Mouse (Mus musculus) gastrocnemius, postnatal 10 days (tissue): ENCODE measurements around the gene Ddx5. TPM values are rescaled to one million over a fixed set of nuclear protein-coding genes. Genes with fewer than 3 reads are reported as not detected.
"Not testable (repeated sequence)": the region's sequence is repeated elsewhere in the genome, so short reads cannot be mapped to it uniquely, and the experiment has no call there.

Source experiments
- DNase-seq: peaks from one replicate; pipeline ENCODE4 v3.0.0; 2021; ENCODE audit warnings: mixed read lengths
- total RNA-seq, 2 experiments: library from RNA; stranded (reverse); gene quantifications; 2 replicates each; pipeline ENCODE4 v1.2.3; 2021

Ddx5 gene
- total RNA-seq, 2 experiments from 2014 or later = 281 to 345 TPM

- no peak for DNase-seq
These were observed 26.7 kb downstream of the Ddx5 start for GRCm38 (mm10) chr11:106762139-106762799.

- DNase-seq = no peak
These were observed 28.5 kb downstream of the Ddx5 start for GRCm38 (mm10) chr11:106760511-106760910.

- DNase-seq = no peak
These were observed 30.0 kb downstream of the Ddx5 start for GRCm38 (mm10) chr11:106759028-106759427.

DNA sequence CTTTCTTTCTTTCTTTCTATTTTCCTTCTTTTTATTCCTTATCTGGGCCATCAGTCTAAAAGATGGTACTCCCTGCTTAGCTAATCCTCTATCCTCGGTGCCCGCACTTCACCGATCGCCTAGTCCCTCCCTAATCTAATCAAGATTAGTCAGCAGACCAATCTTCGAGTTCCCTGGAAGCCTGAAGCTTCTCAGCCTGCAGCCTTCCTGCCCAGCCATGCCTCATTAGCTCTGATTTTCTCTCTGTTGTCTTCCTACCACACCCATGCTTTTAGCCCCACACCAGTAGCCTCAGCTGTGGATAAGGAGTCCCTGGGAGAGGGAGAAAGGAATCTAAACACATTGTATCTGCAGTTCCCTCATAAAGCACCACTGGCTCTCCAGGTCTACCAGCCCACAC, 33.4 kb downstream of the Ddx5 start:
- DNase-seq = no peak

DNA sequence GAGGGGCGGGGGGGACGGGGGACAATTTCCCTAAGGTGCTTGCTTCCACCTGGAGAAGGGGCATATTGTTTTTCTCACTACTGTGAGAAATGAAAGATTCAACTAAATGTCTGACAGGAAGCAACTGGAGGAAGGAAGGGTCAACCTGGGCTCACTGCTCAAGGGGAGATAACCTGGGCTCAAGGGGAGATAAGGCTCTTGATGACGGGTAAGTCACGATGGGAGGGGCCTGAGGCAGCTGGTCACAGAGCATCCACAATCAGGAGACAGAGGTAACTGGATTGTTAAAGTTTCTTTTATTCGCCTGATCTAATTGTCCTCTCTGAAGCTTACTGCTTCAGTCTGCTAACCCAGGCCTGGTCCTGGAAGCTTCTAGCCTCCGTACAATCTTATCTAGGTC, 35.7 kb downstream of the Ddx5 start:
- no peak for DNase-seq

DNA sequence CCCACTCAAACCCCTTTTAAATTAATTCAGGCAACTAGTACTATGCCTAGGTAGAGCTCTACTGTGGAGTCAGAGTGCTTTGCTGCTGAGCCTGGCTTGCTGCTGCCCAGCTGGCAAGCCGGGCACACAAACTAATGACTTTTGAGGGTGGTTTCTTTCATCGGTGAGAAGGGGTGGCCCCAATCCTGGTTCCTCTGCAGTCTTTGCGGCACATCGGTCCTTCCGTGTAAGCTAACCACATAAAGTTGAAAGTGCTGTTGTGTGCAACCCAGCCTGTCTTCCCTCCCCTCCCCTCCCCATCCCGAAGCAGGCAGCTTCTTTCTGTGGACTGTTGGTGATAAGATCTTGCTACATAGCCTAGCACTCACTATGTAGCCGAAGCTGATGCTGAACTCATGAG, 36.9 kb downstream of the Ddx5 start:
- no peak for DNase-seq

GRCm38 (mm10) chr11:106751039-106752018, 37.7 kb downstream of the Ddx5 start, which contains the start of gene Milr1:
Milr1 (plus strand) TSS chr11:106751226.
- no peak for DNase-seq

GRCm38 (mm10) chr11:106750121-106750751, 38.7 kb downstream of the Ddx5 start, which contains the start of gene Pecam1:
Pecam1 (minus strand) TSS chr11:106750628.
- no peak for DNase-seq

- DNase-seq = not testable (repeated sequence)
These were observed 39.3 kb downstream of the Ddx5 start for GRCm38 (mm10) chr11:106749557-106750120.

GRCm38 (mm10) chr11:106744949-106745348, 44.0 kb downstream of the Ddx5 start:
- DNase-seq = no peak

- no peak for DNase-seq
These were observed 46.6 kb downstream of the Ddx5 start for GRCm38 (mm10) chr11:106742388-106742841.

GRCm38 (mm10) chr11:106741826-106742225, 47.2 kb downstream of the Ddx5 start:
- DNase-seq = no peak

GRCm38 (mm10) chr11:106741232-106741631, 47.8 kb downstream of the Ddx5 start:
- DNase-seq = no peak

DNA sequence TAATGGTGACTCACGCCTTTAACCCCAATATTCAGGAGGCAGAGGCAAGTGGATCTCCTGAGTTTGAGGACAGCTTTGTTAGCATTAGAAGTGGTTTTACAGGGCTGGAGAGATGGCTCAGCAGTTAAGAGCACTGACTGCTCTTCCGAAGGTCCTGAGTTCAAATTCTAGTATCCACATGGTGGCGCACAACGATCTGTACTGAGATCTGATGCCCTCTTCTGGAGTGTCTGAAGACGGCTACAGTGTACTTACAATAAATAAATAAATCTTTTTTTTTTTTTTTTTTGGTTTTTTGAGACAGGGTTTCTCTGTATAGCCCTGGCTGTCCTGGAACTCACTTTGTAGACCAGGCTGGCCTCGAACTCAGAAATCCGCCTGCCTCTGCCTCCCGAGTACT, 48.3 kb downstream of the Ddx5 start:
- DNase-seq = not testable (repeated sequence)

GRCm38 (mm10) chr11:106739116-106739515, 49.9 kb downstream of the Ddx5 start:
- no peak for DNase-seq

DNA sequence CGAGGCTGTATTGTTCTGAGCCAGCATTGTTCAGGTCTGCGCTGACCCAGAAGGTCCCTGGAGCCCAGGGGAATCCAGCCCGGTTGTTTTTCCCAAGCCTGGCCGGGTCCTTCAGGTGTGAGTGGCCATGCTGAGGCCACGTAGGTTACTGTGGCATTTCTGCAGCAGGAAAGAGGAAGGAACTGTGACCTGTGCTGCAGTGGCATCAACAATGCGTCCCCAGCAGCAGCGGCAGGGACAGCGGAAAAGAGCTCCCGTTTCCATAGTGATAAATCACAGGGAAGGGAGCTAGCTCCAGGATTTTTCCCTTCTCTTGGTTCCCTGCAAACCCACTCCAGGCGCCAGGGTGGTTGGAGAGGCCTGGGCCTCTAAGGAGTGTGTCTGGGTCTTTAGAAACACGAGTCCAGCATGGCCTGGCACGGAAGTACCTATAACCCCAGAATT, 51.8 kb downstream of the Ddx5 start:
- no peak for DNase-seq

DNA sequence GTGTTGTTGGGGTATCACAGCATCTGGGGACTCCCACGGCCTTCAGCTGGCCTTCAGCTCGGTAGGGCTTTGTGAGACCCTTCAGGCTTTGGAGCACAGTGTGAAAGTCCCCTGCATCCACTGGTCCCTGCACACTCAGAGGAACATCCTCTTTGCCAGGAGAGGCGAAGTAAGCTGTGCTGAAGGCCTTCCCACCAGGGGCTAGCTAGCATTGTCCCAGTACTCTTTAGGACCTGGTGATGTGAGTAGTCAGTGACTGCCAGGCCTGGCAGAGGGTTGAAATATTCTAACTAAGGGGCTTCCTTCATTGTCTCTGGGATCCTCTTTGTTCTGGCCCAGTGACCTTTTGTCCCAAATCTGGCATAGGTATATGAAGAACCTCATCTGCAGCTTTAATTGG, 52.4 kb downstream of the Ddx5 start:
- DNase-seq = no peak

DNA sequence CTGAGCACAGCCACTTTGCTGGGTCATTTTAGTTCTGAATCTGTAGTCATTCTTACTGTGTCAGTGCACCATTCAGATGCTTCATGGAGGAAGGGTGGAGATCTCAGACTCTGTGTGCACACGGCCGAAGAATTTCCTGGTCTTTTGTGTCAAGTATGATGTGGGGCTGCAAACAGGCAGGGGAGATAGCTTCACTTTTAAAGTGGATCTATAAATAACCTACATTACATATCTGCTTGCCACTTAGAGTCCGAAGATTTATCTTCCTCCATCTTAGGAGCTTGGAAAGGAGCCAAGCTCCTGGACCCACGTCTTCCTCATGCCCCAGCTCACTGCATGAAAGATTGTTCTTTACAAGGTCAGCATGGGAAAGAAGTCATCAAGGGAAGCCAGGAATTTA, 58.3 kb downstream of the Ddx5 start:
- DNase-seq = no peak
